Mouse (Mus musculus) intestine, embryonic 15.5 days (tissue): ENCODE measurements around the gene Taf3. TPM values are rescaled to one million over a fixed set of nuclear protein-coding genes. Genes with fewer than 3 reads are reported as not detected.

Experiments used
- ATAC-seq: fragments of 200-750 bp; cut with Nextera tagmentation; 2 replicates; pipeline ENCODE4 v1.8.0; 2017; ENCODE audit warnings: moderate TSS enrichment, moderate library complexity
- H3K27ac ChIP-seq: fragments of 300-500 bp; sonication (generic); 2 replicates; pipeline ENCODE4 v1.5.1; 2015; ENCODE audit warnings: mild to moderate bottlenecking, inconsistent platforms
- H3K27me3 ChIP-seq: fragments of 300-500 bp; sonication (generic); replicated peaks from 2 replicates; pipeline ENCODE4 v1.6.1; 2015; ENCODE audit warnings: inconsistent platforms
- H3K36me3 ChIP-seq: fragments of 300-500 bp; sonication (generic); 2 replicates; pipeline ENCODE4 v1.6.1; 2015; ENCODE audit warnings: inconsistent platforms
- H3K4me1 ChIP-seq: fragments of 300-500 bp; sonication (generic); replicated peaks from 2 replicates; pipeline ENCODE4 v1.6.1; 2015; ENCODE audit warnings: inconsistent platforms
- H3K4me2 ChIP-seq: fragments of 300-500 bp; sonication (generic); replicated peaks from 2 replicates; pipeline ENCODE4 v1.6.1; 2015; ENCODE audit warnings: mild to moderate bottlenecking, inconsistent platforms
- H3K4me3 ChIP-seq: fragments of 300-500 bp; sonication (generic); replicated peaks from 2 replicates; pipeline ENCODE4 v1.5.1; 2015; ENCODE audit warnings: inconsistent platforms
- H3K9ac ChIP-seq: fragments of 300-500 bp; sonication (generic); 2 replicates; pipeline ENCODE4 v1.6.1; 2015; ENCODE audit warnings: inconsistent platforms
- H3K9me3 ChIP-seq: fragments of 300-500 bp; sonication (generic); 2 replicates; pipeline ENCODE4 v1.6.1; 2016; ENCODE audit warnings: inconsistent platforms
- WGBS: fragments of 180-500 bp; shearing (Covaris S2); methylation state at CpG from one replicate; pipeline ENCODE4 v1.1.7; 2015; 5-methylcytosine and 5-hydroxymethylcytosine counted together
- polyA plus RNA-seq: library from polyadenylated mRNA; unstranded; fragments of >200 nt; fragmentation: Nextera tagmentation; extraction: Ambion mirVana; gene quantifications from 2 replicates; pipeline ENCODE4 v1.2.1, GENCODE M21; 2015

Gene Taf3
- polyA plus RNA-seq, 1 experiment from 2014 or later: 11.1 TPM

GRCm38 (mm10) chr2:9893272-9893953 is 155.0 kb downstream of the Taf3 start:
- Histone ChIP-seq H3K9me3 (no peaks in the 10 kb centered on the region), H3K27ac (no peak overlapping the region), H3K4me3 (no peak overlapping the region), H3K36me3 (no peaks in the 10 kb centered on the region), H3K9ac (no peak overlapping the region), H3K4me2 (no peak overlapping the region), H3K27me3 (peaks cover 89% of the 10 kb centered on the region), H3K4me1 (peaks cover 6% of the 10 kb centered on the region)
- ATAC-seq: no peak
- 2% methylated on average over 6 of the region's 6 CpGs for WGBS

DNA sequence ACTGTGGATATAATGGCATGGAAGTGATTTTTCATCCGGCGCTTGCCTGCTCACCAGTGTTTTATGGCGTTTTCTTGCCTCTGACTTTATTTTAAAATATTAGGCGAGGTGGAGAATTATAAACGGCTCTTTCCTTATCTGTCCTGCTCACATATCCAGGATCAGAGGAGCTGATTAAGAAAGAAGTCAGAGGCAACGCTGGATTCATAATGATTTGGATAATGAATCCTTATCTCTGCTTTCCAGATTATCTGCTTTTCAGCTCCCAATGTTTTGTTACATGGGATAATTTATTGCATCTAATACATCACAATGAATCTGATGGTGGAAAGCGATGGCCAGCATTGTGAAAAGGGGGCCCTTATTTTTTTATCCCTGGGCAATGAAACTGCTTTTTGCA is 155.9 kb downstream of the Taf3 start:
- Histone ChIP-seq H3K4me3 (no peak overlapping the region), H3K27ac (no peak overlapping the region), H3K9ac (no peak overlapping the region), H3K27me3 (peaks cover 87% of the 10 kb centered on the region), H3K36me3 (no peaks in the 10 kb centered on the region), H3K9me3 (no peaks in the 10 kb centered on the region), H3K4me1 (peaks cover 6% of the 10 kb centered on the region), H3K4me2 (no peak overlapping the region)
- no peak for ATAC-seq
- WGBS: 4% methylated on average over 7 of the region's 7 CpGs

GRCm38 (mm10) chr2:9890906-9891305 is 157.5 kb downstream of the Taf3 start:
- 2% methylated on average over 5 of the region's 5 CpGs for WGBS
- Histone ChIP-seq H3K9ac (no peak overlapping the region), H3K4me1 (peaks cover 6% of the 10 kb centered on the region), H3K4me3 (no peak overlapping the region), H3K9me3 (no peaks in the 10 kb centered on the region), H3K27ac (no peak overlapping the region), H3K4me2 (no peak overlapping the region), H3K27me3 (peaks cover 87% of the 10 kb centered on the region), H3K36me3 (no peaks in the 10 kb centered on the region)
- ATAC-seq: no peak

GRCm38 (mm10) chr2:9890251-9890650 is 158.1 kb downstream of the Taf3 start:
- Histone ChIP-seq H3K27me3 (peaks cover 87% of the 10 kb centered on the region), H3K4me1 (peaks cover 6% of the 10 kb centered on the region), H3K4me2 (no peak overlapping the region), H3K9ac (no peak overlapping the region), H3K27ac (no peak overlapping the region), H3K36me3 (no peaks in the 10 kb centered on the region), H3K4me3 (no peak overlapping the region; the same call in 1 of the 2 replicates), H3K9me3 (no peaks in the 10 kb centered on the region)
- 7% methylated on average over 8 of the region's 8 CpGs for WGBS
- ATAC-seq: no peak

- Histone ChIP-seq H3K4me2 (peak within 1 kb of the TSS; percentile 48), H3K27ac (no peak within 1 kb of the TSS), H3K27me3 (peaks cover 87% of the 10 kb centered on the region), H3K9ac (no peak within 1 kb of the TSS), H3K4me3 (peak within 1 kb of the TSS; percentile 24; the same call in 1 of the 2 replicates), H3K9me3 (no peaks in the 10 kb centered on the region), H3K4me1 (peaks cover 6% of the 10 kb centered on the region), H3K36me3 (no peaks in the 10 kb centered on the region)
- under 1% methylated on average over 23 of the region's 23 CpGs for WGBS
- ATAC-seq: peak; percentile 66; the same call in 1 of the 2 replicates
These were observed 158.7 kb downstream of the Taf3 start, which contains the start of gene Gata3 for GRCm38 (mm10) chr2:9889651-9890183. TSS of gene Gata3 (minus strand) at chr2:9890034.

GRCm38 (mm10) chr2:9888913-9889650 is 159.3 kb downstream of the Taf3 start, which contains the start of gene 9230102O04Rik:
TSS of gene 9230102O04Rik (minus strand) at chr2:9889540.
- Histone ChIP-seq H3K4me2 (peak within 1 kb of the TSS; percentile 48), H3K36me3 (no peaks in the 10 kb centered on the region), H3K9ac (no peak within 1 kb of the TSS), H3K4me3 (peak within 1 kb of the TSS; percentile 24; the same call in 1 of the 2 replicates), H3K27me3 (peaks cover 87% of the 10 kb centered on the region), H3K27ac (no peak within 1 kb of the TSS), H3K4me1 (peaks cover 9% of the 10 kb centered on the region), H3K9me3 (no peaks in the 10 kb centered on the region)
- 1% methylated on average over 30 of the region's 30 CpGs for WGBS
- peak; percentile 85 for ATAC-seq

DNA sequence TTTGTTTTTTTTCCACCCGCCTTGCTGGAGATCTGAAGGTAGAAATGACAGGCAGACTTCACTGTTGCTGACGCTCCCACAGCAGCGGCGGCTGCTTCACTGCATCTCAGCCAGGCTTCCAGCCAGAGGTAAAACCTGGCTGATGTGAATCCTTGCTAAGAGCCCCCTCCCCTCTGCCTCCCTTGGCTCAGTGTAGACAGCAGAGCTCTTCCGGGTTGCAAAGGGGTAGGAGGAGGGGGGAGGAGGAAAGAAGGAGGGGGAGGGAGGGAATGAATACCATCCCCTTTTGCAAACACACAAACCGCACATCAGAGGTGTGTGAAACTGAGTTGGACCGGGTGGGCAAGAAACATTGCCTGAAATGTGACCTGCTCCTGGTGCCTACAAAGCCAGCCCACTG is 160.8 kb downstream of the Taf3 start:
- no peaks in the 10 kb centered on the region for H3K9me3 ChIP-seq
- H3K4me2 ChIP-seq: no peak overlapping the region
- no peak overlapping the region for H3K9ac ChIP-seq
- H3K27ac ChIP-seq: no peak overlapping the region
- H3K4me3 ChIP-seq: no peak overlapping the region
- H3K27me3 ChIP-seq: peaks cover 86% of the 10 kb centered on the region
- no peak for ATAC-seq
- H3K4me1 ChIP-seq: peaks cover 13% of the 10 kb centered on the region
- WGBS: 0% methylated on average over 7 of the region's 7 CpGs
- H3K36me3 ChIP-seq: no peaks in the 10 kb centered on the region

- no peak overlapping the region for H3K9ac ChIP-seq
These were observed 161.3 kb downstream of the Taf3 start for GRCm38 (mm10) chr2:9886921-9887610.

DNA sequence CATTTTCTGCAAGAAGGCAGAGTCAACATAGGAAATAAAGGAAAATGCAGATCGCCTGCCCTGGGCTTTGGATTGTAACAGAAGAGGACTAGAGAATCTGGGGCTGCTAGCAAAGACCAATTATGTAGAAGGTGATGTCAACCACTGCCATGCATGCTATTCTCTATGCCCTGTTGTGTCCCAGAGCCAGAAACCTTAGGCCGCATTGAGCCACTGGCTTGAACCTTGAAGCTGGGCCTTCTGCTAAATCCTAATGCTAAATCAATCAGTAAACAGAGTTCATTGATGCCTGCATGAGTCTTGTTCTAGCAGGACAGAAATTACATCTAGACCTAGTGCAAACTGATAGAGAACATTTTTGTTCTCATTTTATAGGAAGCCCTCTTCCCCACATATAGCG is 162.4 kb downstream of the Taf3 start:
- Histone ChIP-seq H3K9me3 (no peaks in the 10 kb centered on the region), H3K4me3 (no peak overlapping the region), H3K4me1 (peaks cover 26% of the 10 kb centered on the region), H3K27me3 (peaks cover 90% of the 10 kb centered on the region), H3K4me2 (no peak overlapping the region), H3K27ac (no peak overlapping the region), H3K36me3 (no peaks in the 10 kb centered on the region), H3K9ac (no peak overlapping the region)
- 20% methylated on average over 3 of the region's 3 CpGs for WGBS
- ATAC-seq: no peak

More at GRCm38 (mm10) chr2:9886921-9887610, 161.3 kb downstream of the Taf3 start:
- 4% methylated on average over 7 of the region's 7 CpGs for WGBS
- Histone ChIP-seq H3K4me1 (peaks cover 19% of the 10 kb centered on the region), H3K36me3 (no peaks in the 10 kb centered on the region), H3K27me3 (peaks cover 86% of the 10 kb centered on the region), H3K9me3 (no peaks in the 10 kb centered on the region), H3K4me3 (no peak overlapping the region), H3K4me2 (no peak overlapping the region), H3K27ac (no peak overlapping the region)
- ATAC-seq: no peak

DNA sequence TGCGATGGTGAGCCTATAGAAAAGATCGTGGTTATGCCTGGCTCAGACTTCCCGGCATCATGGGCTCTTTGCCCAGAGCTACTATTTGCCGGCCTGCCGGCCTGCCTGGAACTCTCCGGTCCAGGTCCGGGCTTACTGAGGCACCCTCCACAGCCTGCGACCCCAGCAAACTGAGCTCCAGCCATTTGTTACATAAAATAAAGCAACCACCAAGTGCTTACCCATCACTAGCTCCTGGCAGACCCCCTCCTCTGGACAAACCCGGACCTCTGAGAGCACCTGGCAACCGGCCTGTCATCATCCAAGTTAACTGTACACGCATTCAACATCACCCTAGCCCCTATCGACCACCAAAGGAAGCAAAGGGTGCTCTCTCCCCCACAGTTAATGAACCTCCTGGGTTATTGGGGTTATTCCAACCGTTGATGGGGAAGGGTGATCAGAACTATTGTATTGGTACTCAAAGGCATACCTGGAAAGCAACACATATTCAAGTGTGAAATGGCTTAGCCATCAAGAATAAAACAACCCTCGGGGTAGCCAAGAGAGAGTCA is 163.1 kb downstream of the Taf3 start:
- H3K4me3 ChIP-seq: no peak overlapping the region
- no peaks in the 10 kb centered on the region for H3K36me3 ChIP-seq
- no peak for ATAC-seq
- H3K4me1 ChIP-seq: peaks cover 29% of the 10 kb centered on the region
- no peaks in the 10 kb centered on the region for H3K9me3 ChIP-seq
- no peak overlapping the region for H3K27ac ChIP-seq
- H3K27me3 ChIP-seq: peaks cover 90% of the 10 kb centered on the region
- WGBS: 5% methylated on average over 14 of the region's 14 CpGs
- no peak overlapping the region for H3K4me2 ChIP-seq
- no peak overlapping the region for H3K9ac ChIP-seq

GRCm38 (mm10) chr2:9884533-9885216 is 163.7 kb downstream of the Taf3 start:
- Histone ChIP-seq H3K4me1 (peaks cover 31% of the 10 kb centered on the region), H3K4me3 (no peak overlapping the region), H3K9me3 (no peaks in the 10 kb centered on the region), H3K4me2 (peak overlapping the region; percentile 19; the same call in 1 of the 2 replicates), H3K36me3 (no peaks in the 10 kb centered on the region), H3K27me3 (peaks cover 88% of the 10 kb centered on the region), H3K27ac (no peak overlapping the region), H3K9ac (no peak overlapping the region)
- 4% methylated on average over 15 of the region's 15 CpGs for WGBS
- ATAC-seq: no peak
